Mouse (Mus musculus) heart, embryonic 12.5 days (tissue): Measurements from ENCODE around the gene Nt5c1a. TPM values are rescaled to one million over a fixed set of nuclear protein-coding genes. Genes with fewer than 3 reads are reported as not detected.
A peak's percentile ranks its signal among the peaks of the same experiment; 100 is the strongest.

ENCODE experiments used
- ATAC-seq: fragments of 200-750 bp; cut with Nextera tagmentation; 2 replicates; pipeline ENCODE4 v1.8.0; 2017; ENCODE audit warnings: moderate TSS enrichment, moderate library complexity; ENCODE audit not compliant: insufficient number of reproducible peaks, low FRiP score
- H3K27ac ChIP-seq: fragments of 300-500 bp; sonication (generic); 2 replicates; pipeline ENCODE4 v1.5.1; 2016; ENCODE audit warnings: mild to moderate bottlenecking, moderate library complexity; ENCODE audit not compliant: poor library complexity, severe bottlenecking
- H3K27me3 ChIP-seq: fragments of 300-500 bp; sonication (generic); replicated peaks from 2 replicates; pipeline ENCODE4 v1.6.1; 2016; ENCODE audit warnings: mild to moderate bottlenecking, moderate library complexity
- H3K36me3 ChIP-seq: fragments of 300-500 bp; sonication (generic); 2 replicates; pipeline ENCODE4 v1.6.1; 2016; ENCODE audit warnings: mild to moderate bottlenecking, moderate library complexity
- H3K4me1 ChIP-seq: fragments of 300-500 bp; sonication (generic); replicated peaks from 2 replicates; pipeline ENCODE4 v1.6.1; 2016; ENCODE audit warnings: mild to moderate bottlenecking
- H3K4me2 ChIP-seq: fragments of 300-500 bp; sonication (generic); 2 replicates; pipeline ENCODE4 v1.6.1; 2016; ENCODE audit warnings: mild to moderate bottlenecking, moderate library complexity
- H3K4me3 ChIP-seq: fragments of 300-500 bp; sonication (generic); 2 replicates; pipeline ENCODE4 v1.5.1; 2016; ENCODE audit warnings: mild to moderate bottlenecking
- H3K9ac ChIP-seq: fragments of 300-500 bp; sonication (generic); 2 replicates; pipeline ENCODE4 v1.6.1; 2016; ENCODE audit warnings: mild to moderate bottlenecking, moderate library complexity
- H3K9me3 ChIP-seq: fragments of 300-500 bp; sonication (generic); replicated peaks from 2 replicates; pipeline ENCODE4 v1.6.1; 2016; ENCODE audit warnings: mild to moderate bottlenecking, moderate library complexity
- WGBS: fragments of 180-500 bp; shearing (Covaris S2); methylation state at CpG from one replicate; pipeline ENCODE4 v1.1.7; 2016; 5-methylcytosine and 5-hydroxymethylcytosine counted together
- polyA plus RNA-seq: library from polyadenylated mRNA; unstranded; fragments of >200 nt; fragmentation: Nextera tagmentation; extraction: Ambion mirVana; gene quantifications from 2 replicates; pipeline ENCODE4 v1.2.1, GENCODE M21; 2016

The Nt5c1a gene
- polyA plus RNA-seq, 1 experiment from 2014 or later = 0.92 TPM

DNA sequence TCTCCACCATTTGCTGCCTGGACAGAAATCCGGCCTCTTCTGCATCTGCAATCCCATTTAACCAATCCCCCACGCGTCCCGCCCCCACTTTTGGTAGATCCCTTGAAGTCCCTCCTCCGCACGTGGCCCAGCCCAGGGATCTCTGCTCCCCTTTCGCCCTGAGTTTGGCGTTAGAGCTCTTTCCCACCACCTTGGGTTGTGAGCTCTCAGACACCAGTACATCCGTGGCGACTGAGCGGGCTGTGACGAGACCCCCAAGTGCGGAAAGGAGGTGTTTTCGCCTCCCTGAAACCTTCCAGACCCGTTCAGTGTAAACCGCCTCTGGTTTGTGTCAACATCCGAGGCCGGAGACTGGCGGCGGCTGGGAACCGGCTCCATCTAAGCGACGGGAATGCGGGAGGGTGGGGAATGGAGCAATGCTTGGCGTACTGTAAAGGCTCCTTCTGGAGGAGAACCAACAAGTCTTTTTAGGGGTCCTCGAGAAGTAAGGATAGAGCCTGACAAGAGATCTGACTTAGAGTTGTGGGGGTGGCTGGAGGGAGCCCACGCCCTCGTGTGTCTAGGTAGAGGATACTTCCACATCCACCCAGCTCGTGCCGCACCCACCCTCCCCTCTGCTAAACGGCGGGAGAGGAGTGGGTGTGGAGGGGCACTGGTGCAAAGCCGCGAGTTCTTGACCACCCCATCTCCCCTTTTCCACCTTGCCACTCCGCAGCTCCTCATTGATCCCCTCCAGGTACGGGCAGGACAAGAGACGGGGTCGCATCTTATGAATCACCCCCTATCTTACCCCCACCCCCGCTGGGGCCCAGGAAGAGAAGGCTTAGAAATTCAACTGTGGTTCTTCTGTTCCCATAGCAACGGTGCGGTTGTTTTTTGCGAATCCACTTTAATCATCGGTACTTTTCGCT is 18.7 kb upstream of the Nt5c1a start, which contains the start of gene Hpcal4:
Hpcal4 (plus strand) TSS at position 900 of the 911 bp plus-strand sequence.
- Histone ChIP-seq H3K4me1 (peaks cover 18% of the 10 kb centered on the region), H3K4me3 (peak within 1 kb of the TSS; percentile 54), H3K9me3 (0 out of 2 replicates have a peak, but pooled peaks cover 5% of the 10 kb centered on the region), H3K27me3 (peaks cover 95% of the 10 kb centered on the region), H3K9ac (peak within 1 kb of the TSS; percentile 59), H3K27ac (no peak within 1 kb of the TSS), H3K4me2 (peak within 1 kb of the TSS; percentile 84), H3K36me3 (no peaks in the 10 kb centered on the region)
- ATAC-seq = peak; percentile 67
- under 1% methylated on average over 44 of the region's 44 CpGs for WGBS

DNA sequence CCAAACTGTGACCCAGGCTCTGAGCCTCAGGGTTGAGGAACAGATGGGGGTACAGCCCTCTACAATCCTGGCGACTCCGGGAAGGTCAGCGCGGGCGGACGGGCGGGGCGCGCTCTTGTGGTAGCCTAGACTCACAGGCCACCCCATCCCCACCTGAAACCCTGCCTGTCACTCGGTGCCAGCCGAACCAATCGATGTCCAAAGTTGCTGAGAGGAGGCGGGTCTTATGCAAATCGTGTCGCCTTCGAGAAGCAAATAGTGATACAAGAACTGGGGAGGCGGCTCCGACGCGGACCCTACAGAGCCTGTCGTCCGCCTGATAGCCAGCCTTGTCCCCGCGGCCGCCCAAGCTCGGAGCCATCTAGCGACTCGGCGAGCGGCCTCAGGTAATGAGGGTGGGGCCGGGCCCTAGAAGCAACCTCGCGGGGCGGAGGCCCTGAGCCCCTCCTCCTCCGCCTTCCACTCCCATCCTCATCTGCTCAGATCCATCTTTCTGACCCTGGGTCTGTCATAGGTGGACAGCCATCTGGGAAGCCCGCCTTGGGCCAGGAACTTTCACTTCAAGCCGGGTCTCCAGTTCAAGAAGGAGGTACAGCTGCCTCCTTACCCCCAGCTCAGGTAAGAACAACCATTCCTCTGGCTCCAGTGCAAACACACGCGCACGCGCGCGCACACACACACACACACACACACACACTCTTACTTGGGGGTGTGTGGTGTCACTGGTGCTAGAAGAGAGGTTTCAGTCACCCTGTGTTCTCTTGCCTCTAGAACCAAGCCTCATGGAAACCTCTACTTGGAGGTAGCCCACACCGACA is 17.9 kb upstream of the Nt5c1a start:
- Histone ChIP-seq H3K27me3 (peaks cover 97% of the 10 kb centered on the region), H3K4me1 (peaks cover 18% of the 10 kb centered on the region), H3K4me3 (peak overlapping the region; percentile 54), H3K4me2 (peak overlapping the region; percentile 84), H3K9me3 (0 out of 2 replicates have a peak, but pooled peaks cover 5% of the 10 kb centered on the region), H3K36me3 (no peaks in the 10 kb centered on the region), H3K9ac (peak overlapping the region; percentile 59), H3K27ac (no peak overlapping the region)
- WGBS = 10% methylated on average over 44 of the region's 44 CpGs
- peak; percentile 81 for ATAC-seq

DNA sequence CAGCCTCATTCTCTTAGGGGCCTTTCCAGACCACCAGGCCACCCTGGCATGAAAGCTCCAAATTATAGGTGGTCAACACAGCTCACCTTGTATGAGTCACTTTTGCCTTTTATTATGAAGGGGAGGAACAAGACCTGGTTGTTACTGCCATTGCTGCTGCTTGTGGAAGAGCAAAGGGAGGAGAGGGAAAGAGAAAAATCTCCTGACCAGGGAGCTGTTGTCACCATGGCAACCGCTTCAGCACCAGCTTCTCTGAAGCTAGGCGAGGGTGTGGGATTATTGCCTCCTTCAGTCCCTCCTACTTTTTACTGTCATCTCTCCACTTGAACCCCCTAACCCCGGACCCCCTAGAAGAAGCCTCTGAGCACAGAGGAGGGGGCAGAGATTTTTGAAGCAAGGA is 16.5 kb upstream of the Nt5c1a start:
- Histone ChIP-seq H3K27me3 (peaks cover 100% of the 10 kb centered on the region), H3K4me1 (peaks cover 18% of the 10 kb centered on the region), H3K36me3 (no peaks in the 10 kb centered on the region), H3K4me2 (no peak overlapping the region), H3K27ac (no peak overlapping the region), H3K9me3 (0 out of 2 replicates have a peak, but pooled peaks cover under 1% of the 10 kb centered on the region), H3K4me3 (no peak overlapping the region), H3K9ac (no peak overlapping the region)
- 55% methylated on average over 3 of the region's 3 CpGs for WGBS
- no peak for ATAC-seq

DNA sequence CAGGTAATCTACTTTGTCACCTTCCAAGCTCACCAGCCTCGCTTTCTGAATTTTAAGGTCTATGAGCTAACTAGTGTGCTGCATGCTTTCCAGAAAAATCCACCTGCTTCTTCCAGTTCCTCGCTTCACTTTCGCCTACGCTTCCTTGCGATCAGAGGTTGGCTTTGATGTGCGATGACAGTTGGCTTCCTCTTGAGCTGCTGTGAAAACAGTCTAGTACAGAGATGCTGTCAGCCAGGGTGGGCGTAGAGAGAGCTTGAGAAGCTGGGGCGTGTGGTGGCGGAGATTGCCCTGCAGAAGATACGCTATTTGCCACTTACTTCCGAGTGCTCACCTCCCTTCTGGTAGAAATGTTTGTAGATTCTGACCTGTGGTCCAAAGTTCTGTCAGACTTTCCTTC is 9.0 kb upstream of the Nt5c1a start:
- no peak for ATAC-seq
- Histone ChIP-seq H3K9me3 (no peaks in the 10 kb centered on the region), H3K36me3 (no peaks in the 10 kb centered on the region)

DNA sequence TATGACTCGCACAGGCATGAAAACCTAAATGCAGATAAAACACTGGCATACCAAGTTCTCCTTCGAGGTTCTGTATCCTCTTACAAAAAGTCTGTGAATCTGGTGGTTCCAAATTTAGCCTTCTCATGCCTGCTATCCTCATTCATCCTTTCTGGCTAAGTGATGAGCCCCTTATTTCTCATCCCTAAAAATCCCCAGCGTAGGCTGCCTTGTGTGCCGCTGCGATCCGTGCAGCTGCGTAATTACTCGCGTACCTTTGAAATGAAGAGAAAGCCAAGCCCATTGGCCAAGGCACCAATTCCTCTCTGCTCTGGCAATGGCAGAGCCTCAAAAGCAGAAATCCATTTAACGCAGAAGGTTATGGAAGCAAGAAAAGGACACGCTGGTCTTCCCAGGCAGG is 7.5 kb upstream of the Nt5c1a start:
- H3K27ac ChIP-seq = no peak overlapping the region
- no peak for ATAC-seq

More for the DNA sequence above, 9.0 kb upstream of the Nt5c1a start:
- H3K9ac ChIP-seq = no peak overlapping the region
- H3K4me2 ChIP-seq = no peak overlapping the region
- H3K27ac ChIP-seq = no peak overlapping the region
- H3K4me1 ChIP-seq = peaks cover 5% of the 10 kb centered on the region; the same call in 1 of the 2 replicates
- H3K27me3 ChIP-seq = peaks cover 97% of the 10 kb centered on the region
- no peak overlapping the region for H3K4me3 ChIP-seq
- WGBS = 50% methylated on average over 11 of the region's 11 CpGs

DNA sequence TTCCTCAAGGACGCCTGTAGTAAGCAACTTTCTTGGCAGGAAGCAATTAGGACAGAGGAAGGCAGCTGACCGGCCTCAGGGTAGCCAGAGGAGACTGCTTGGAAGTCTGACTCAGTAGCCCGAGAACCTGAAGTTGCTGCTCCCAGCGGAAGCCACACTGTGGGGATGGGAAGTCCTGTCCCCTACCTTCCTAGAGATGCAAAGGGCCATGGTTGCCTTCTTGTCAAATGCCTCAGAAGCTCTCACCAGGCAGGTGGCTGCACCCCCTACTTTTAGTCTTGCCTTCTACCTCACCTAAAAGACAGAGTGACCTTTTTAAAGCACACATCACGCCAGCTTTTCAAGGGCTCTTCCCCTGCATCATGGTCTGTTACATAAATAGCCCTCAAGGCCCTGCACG is 4.6 kb upstream of the Nt5c1a start:
- no peaks in the 10 kb centered on the region for H3K36me3 ChIP-seq
- no peak overlapping the region for H3K9ac ChIP-seq
- H3K27ac ChIP-seq = no peak overlapping the region
- 41% methylated on average over 6 of the region's 6 CpGs for WGBS
- no peak overlapping the region for H3K4me2 ChIP-seq
- peaks cover 89% of the 10 kb centered on the region for H3K27me3 ChIP-seq
- H3K4me3 ChIP-seq = no peak overlapping the region
- no peak for ATAC-seq
- no peaks in the 10 kb centered on the region for H3K9me3 ChIP-seq
- peaks cover 12% of the 10 kb centered on the region for H3K4me1 ChIP-seq

More for the DNA sequence above, 7.5 kb upstream of the Nt5c1a start:
- 86% methylated on average over 11 of the region's 11 CpGs for WGBS
- H3K27me3 ChIP-seq = peaks cover 96% of the 10 kb centered on the region
- H3K36me3 ChIP-seq = no peaks in the 10 kb centered on the region
- H3K9me3 ChIP-seq = no peaks in the 10 kb centered on the region
- H3K4me2 ChIP-seq = no peak overlapping the region
- no peak overlapping the region for H3K9ac ChIP-seq
- peaks cover 5% of the 10 kb centered on the region; the same call in 1 of the 2 replicates for H3K4me1 ChIP-seq
- H3K4me3 ChIP-seq = no peak overlapping the region

DNA sequence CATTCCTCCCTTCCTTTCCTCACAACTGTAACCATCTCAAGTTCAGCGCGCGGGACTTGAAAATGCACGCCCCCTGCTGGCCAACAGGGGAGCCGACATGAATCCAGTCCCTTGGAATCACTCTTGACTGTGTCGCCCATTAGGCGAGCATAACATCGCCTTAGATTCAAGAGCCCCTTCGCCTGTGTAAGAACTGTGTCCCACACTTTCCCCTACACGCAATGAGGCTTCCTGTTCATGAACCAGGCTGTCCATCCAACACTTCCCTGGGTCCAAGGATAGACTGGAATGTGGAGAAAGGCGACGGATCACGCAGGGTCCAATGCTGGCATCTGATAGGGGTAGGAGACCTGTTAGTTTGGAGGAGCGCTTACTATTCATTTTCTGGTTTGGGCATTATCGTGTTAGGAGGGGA is 526 bp upstream of the Nt5c1a start:
- Histone ChIP-seq H3K27ac (no peak overlapping the region), H3K4me2 (peak overlapping the region; percentile 86), H3K4me3 (peak overlapping the region; percentile 49), H3K9ac (peak overlapping the region; percentile 68; the same call in 1 of the 2 replicates), H3K4me1 (peaks cover 16% of the 10 kb centered on the region), H3K27me3 (peaks cover 68% of the 10 kb centered on the region), H3K9me3 (no peaks in the 10 kb centered on the region), H3K36me3 (no peaks in the 10 kb centered on the region)
- WGBS = 2% methylated on average over 15 of the region's 15 CpGs
- peak; percentile 28; the same call in 1 of the 2 replicates for ATAC-seq

DNA sequence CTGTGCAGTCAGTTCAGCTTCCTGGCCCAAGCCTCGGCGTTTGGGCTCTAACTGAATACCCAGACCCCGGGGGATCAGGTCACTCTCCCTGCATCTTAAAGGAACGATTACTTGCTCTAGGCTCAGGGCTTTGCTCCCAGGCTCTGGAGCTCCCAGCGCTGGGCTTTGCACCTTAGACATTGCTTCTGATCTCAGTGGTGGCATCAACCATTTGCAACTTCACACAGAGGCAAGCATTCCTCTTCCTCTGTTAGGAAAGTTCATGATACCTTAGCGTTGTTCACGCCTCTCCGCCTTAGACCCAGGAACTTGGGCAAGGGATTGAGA is 753 bp downstream of the Nt5c1a start:
- H3K4me1 ChIP-seq = peaks cover 16% of the 10 kb centered on the region
- no peak for ATAC-seq
- H3K27ac ChIP-seq = no peak overlapping the region
- peak overlapping the region; percentile 49 for H3K4me3 ChIP-seq
- H3K9me3 ChIP-seq = no peaks in the 10 kb centered on the region
- peak overlapping the region; percentile 86 for H3K4me2 ChIP-seq
- no peaks in the 10 kb centered on the region for H3K36me3 ChIP-seq
- WGBS = 15% methylated on average over 8 of the region's 8 CpGs
- H3K9ac ChIP-seq = no peak overlapping the region
- H3K27me3 ChIP-seq = peaks cover 65% of the 10 kb centered on the region

DNA sequence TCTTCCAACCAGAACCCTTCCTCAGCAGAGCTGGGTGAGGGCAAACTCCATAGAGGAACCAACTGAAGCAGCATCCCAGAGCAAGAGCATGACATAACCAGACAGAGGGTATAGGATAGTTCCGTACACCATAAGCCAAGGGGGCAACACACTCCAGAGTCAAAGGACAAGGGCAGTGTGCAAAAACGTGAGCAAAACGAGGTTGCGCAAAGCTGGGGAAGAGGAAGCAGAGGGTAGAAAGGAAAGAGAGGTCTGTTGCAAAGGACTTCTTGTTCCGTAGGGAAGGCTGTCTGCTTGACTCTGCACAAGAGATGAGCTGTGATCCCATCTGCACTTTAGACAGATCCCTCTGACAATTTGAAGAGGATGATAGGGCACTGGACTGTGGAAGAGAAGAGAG is 6.0 kb downstream of the Nt5c1a start:
- WGBS = 69% methylated on average over 5 of the region's 5 CpGs
- Histone ChIP-seq H3K4me2 (no peak overlapping the region), H3K27ac (no peak overlapping the region), H3K4me1 (peaks cover 6% of the 10 kb centered on the region), H3K36me3 (no peaks in the 10 kb centered on the region), H3K9me3 (no peaks in the 10 kb centered on the region), H3K9ac (no peak overlapping the region), H3K4me3 (no peak overlapping the region), H3K27me3 (peaks cover 56% of the 10 kb centered on the region)
- no peak for ATAC-seq

DNA sequence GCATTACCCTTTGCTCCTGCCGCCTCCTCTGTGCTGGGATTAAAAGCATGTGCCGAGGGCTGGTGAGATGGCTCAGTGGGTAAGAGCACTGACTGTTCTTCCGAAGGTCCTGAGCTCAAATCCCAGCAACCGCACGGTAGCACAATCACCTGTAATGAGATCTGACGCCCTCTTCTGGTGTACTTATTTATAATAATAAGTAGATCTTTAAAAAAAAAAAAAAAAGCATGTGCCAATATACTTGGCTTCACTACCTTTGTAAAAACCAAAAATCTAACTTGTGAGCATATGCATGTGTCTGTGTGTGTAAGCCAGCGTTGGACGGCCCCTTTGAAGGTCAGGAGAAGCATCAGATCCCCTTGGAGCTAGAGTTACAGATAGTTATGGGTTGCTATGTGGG is 9.7 kb downstream of the Nt5c1a start:
- Histone ChIP-seq H3K36me3 (no peaks in the 10 kb centered on the region), H3K4me3 (no peak overlapping the region), H3K9me3 (no peaks in the 10 kb centered on the region), H3K27ac (no peak overlapping the region), H3K4me2 (no peak overlapping the region), H3K4me1 (no peaks in the 10 kb centered on the region), H3K27me3 (peaks cover 76% of the 10 kb centered on the region), H3K9ac (no peak overlapping the region)
- 58% methylated on average over 8 of the region's 8 CpGs for WGBS
- ATAC-seq = no peak

DNA sequence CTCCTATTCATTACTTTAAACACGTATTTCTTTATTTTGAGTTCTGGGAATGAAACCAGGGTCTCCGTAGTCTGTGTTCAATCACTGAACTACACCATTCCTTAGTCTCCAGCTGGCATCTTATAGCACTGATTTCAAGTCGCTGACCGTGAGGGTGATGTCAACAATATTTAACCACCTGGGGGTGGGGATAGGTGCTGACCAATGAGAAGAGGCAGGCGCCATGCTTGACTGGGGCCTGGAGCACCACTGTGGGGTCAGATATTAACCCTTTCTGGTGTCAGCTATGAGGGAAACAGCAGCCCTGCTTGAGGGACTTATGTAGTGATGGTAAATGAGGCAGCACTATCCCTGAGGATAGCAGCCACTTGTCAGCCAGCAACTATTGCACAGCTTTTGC is 10.1 kb downstream of the Nt5c1a start:
- 51% methylated on average over 5 of the region's 5 CpGs for WGBS
- no peaks in the 10 kb centered on the region for H3K36me3 ChIP-seq
- no peaks in the 10 kb centered on the region for H3K9me3 ChIP-seq
- H3K4me2 ChIP-seq = no peak overlapping the region
- H3K4me1 ChIP-seq = no peaks in the 10 kb centered on the region
- no peak for ATAC-seq
- no peak overlapping the region for H3K27ac ChIP-seq
- peaks cover 75% of the 10 kb centered on the region for H3K27me3 ChIP-seq
- no peak overlapping the region for H3K9ac ChIP-seq
- no peak overlapping the region for H3K4me3 ChIP-seq
